In the genomic region with DNA sequence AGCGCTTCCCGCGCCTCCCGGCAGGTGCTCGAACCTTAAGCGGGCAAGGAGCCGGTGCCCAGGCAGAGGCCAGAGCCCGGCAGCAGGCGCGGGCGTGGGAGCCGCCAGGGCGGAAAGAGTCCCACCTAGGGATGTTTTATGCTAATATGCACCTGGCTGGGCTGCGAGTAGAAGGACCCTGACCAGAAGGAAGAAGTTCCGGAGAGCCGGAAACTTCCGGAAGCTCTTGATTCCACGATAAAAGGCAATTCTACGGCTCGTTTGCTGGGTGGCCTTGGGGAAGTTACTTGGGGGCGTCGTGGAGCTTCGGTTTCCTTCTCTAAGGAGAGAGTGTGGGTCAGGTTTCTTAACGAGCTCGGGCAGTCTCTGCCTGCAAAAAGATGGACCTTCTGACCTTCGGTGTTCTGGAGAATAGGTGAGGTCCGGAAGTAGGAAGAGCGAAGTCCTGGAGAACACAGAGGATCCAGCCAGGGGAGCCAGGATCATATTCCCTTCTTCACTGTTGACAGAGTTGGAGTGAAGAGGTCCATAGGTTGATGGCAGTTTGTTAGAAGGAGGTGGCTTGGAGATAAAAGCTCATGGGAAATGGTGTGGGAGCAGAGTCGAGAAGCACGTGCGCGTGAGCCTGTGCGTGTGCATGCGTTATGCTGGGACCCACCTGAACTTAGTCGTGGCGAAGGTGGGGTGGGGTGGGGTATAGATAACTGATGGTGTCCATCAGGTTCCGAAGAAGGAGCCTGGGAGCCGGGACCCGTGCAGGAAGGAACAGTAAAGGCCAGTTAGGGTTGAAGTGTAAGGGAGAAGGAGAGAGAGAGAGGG, we compare ENCODE assay signal across 8 mouse cellular contexts. TPM values are rescaled to one million over a fixed set of nuclear protein-coding genes. Genes with fewer than 3 reads are reported as not detected.
DNase-seq lines count a peak whose midpoint lies in the region; ATAC-seq and TF ChIP-seq lines count a peak whose summit lies in the region.

No protein-coding gene starts in this region.

- H3K27me3 ChIP-seq in kidney, embryonic 15.5 days = peaks cover 83% of the 10 kb centered on the region
- peaks cover 12% of the 10 kb centered on the region; the same call in 1 of the 2 replicates for H3K27me3 ChIP-seq in midbrain, postnatal 0 days (ENCODE audit: insufficient read depth, low read length)

- no peaks in the 10 kb centered on the region for H3K9me3 ChIP-seq in kidney, embryonic 15.5 days (replicated peaks)
- H3K9me3 ChIP-seq in midbrain, postnatal 0 days (ENCODE audit: low read length) = no peaks in the 10 kb centered on the region

- no peaks in the 10 kb centered on the region for H3K36me3 ChIP-seq in kidney, embryonic 15.5 days
- no peaks in the 10 kb centered on the region for H3K36me3 ChIP-seq in midbrain, postnatal 0 days (ENCODE audit: insufficient read depth, low read length)

- peak overlapping the region; percentile 46 for H3K4me3 ChIP-seq in kidney, embryonic 15.5 days (replicated peaks)
- peak overlapping the region; percentile 38 for H3K4me3 ChIP-seq in midbrain, postnatal 0 days (ENCODE audit: low read depth, low read length)

- peak overlapping the region; percentile 86 for H3K4me2 ChIP-seq in kidney, embryonic 15.5 days
- H3K4me2 ChIP-seq in midbrain, postnatal 0 days (ENCODE audit: low read depth, low read length, poor library complexity, severe bottlenecking) = peak overlapping the region; percentile 73

- no peak for DNase-seq in kidney, postnatal 36 days
- peak; percentile 45 for DNase-seq in embryo, embryonic 11 days
- DNase-seq in induced T-regulatory cell, adult 2 months (ENCODE audit: low read depth) = peak; percentile 5
- peak; percentile 36 for DNase-seq in midbrain, postnatal 0 days (ENCODE audit: low spot score)
- no peak for DNase-seq in layer of hippocampus, adult 11-12 months (ENCODE audit: low spot score)
- no peak for DNase-seq in urinary bladder, postnatal 36 days (ENCODE audit: low spot score in 2 of 2)

- ATAC-seq in kidney, embryonic 15.5 days (replicated peaks; ENCODE audit: low FRiP score) = no peak
- ATAC-seq in midbrain, postnatal 0 days (ENCODE audit: low FRiP score) = no peak
- no peak for ATAC-seq in inflammation-experienced regulatory T-cells, adult 6 months

- no peak for TF ChIP-seq CTCF in midbrain, postnatal 0 days (IDR thresholded peaks at IDR 0.05)

- H3K4me1 ChIP-seq in kidney, embryonic 15.5 days = peaks cover 41% of the 10 kb centered on the region
- peaks cover 16% of the 10 kb centered on the region for H3K4me1 ChIP-seq in midbrain, postnatal 0 days (ENCODE audit: insufficient read depth, low read length)

- H3K27ac ChIP-seq in kidney, embryonic 15.5 days = peak overlapping the region; percentile 62; the same call in 1 of the 2 replicates
- H3K27ac ChIP-seq in midbrain, postnatal 0 days (ENCODE audit: low read depth, low read length) = no peak overlapping the region

- H3K9ac ChIP-seq in kidney, embryonic 15.5 days = peak overlapping the region; percentile 39
- peak overlapping the region; percentile 19; the same call in 1 of the 2 replicates for H3K9ac ChIP-seq in midbrain, postnatal 0 days (replicated peaks; ENCODE audit: low read length, poor library complexity, severe bottlenecking)

- WGBS in kidney, embryonic 15.5 days = 2% methylated on average over 39 of the region's 39 CpGs
- 8% methylated on average over 39 of the region's 39 CpGs for WGBS in midbrain, postnatal 0 days

RNA-seq across cellular contexts. Expression of gene Ephb3, which starts 44.4 kb away (rescaled TPM):
- polyA plus RNA-seq in kidney, embryonic 15.5 days (2015; fragmentation: Nextera tagmentation; extraction: Ambion mirVana) = 17.2 and 18.7 TPM in 2 replicates
- 20.1 and 20.5 TPM in 2 replicates for total RNA-seq in midbrain, postnatal 0 days (2014; rRNA removed)
- 9.0 and 9.5 TPM in 2 replicates for polyA plus RNA-seq in midbrain, postnatal 0 days (2015; fragmentation: Nextera tagmentation; extraction: Ambion mirVana)
- polyA plus RNA-seq in inflammation-experienced regulatory T-cells, adult 6 months (2017; shearing (Covaris generic)) = not detected

Comparison
In these comparisons a context has a peak if more than half of its experiments do, and no peak if none do; other contexts are left out.
1. DNase-seq: peak in embryo, embryonic 11 days (single experiment), induced T-regulatory cell, adult 2 months (single experiment) and midbrain, postnatal 0 days (single experiment); none in kidney, postnatal 36 days (0 of 2), layer of hippocampus, adult 11-12 months (single experiment) and urinary bladder, postnatal 36 days (0 of 2).